Mouse (Mus musculus) layer of hippocampus, adult 18-20 months (tissue): ENCODE measurements around the gene Fbxo34. TPM values are rescaled to one million over a fixed set of nuclear protein-coding genes. Genes with fewer than 3 reads are reported as not detected.
A peak's percentile ranks its signal among the peaks of the same experiment; 100 is the strongest.

Source experiments
- DNase-seq, 2 experiments: peaks; one replicate each; pipeline ENCODE4 v3.0.0; 2022; ENCODE audit warnings: low spot score in 2 of 2
- total RNA-seq, 2 experiments: library from RNA; stranded (reverse); gene quantifications; 2 replicates each; pipeline ENCODE4 v1.2.3; 2021

Gene Fbxo34
- total RNA-seq, 2 experiments from 2014 or later, result 88.5 to 91.4 TPM

DNA sequence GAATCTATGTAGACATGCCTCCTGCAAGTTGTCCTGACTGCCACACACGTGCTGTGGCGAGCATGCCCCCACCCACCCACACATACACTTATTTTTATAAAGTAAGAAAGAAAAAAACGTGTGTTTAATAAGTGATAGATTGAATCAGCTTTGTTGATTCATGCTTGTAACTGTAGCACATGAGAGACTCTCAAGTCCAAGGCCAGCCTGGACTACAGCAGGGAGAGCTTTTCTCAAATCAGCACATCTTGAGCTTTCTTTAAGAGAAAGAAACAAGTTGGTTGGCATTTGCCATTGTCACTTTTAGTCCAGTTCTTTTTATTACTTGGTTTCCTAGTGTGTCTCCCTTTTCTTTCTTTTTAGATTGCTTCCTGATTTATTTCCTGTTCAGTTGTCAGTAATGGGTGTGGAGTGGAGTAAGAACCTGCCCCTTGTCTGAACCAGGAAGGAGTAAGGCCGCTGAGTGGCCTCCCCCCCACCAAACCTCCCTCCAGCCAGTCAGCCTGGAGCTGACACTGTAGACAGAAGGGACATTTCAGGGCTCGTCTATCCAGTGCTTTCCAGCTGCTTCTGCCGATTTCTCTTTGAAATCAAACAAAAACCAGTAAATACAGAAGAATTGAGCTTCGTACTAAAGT, 64.7 kb downstream of the Fbxo34 start:
- no peak for DNase-seq

DNA sequence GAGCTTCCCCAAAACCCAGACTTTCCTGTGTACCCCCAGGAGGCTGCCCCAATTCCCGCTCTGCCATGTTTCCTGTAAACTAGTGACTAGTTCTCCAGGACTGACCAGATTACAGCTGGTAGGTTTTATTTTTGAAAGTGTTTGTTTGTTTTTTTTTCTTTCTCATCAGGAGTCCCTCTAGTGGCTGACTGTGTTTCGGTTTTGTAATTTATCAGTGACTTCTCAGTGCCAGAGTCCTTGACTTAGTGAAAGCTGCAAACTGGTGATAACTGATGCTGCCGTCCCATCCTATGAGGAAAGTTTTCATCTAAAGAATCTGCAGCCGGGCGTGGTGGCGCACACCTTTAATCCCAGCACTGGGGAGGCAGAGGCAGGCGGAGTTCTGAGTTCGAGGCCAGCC, 65.4 kb downstream of the Fbxo34 start:
- DNase-seq, result no peak

DNA sequence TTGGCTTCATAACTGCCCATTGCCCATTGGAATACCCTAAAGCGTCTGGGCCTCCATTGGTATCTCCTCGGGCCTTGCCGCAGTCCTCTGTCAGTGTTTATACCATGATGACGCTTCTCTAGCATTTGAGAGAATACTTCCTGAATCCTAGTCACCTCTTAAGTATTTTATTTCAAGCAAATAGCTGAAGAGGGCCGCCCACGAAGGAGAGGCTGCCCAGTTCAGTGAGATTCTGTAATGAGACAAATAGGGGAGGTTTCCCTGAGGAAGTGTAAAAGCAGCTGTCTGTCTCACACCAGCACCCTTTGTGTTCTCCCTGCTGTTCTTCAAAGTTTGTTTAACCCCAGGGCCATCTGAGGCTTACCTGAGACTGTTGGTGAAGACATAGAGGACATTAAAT, 66.5 kb downstream of the Fbxo34 start:
- DNase-seq, result no peak

DNA sequence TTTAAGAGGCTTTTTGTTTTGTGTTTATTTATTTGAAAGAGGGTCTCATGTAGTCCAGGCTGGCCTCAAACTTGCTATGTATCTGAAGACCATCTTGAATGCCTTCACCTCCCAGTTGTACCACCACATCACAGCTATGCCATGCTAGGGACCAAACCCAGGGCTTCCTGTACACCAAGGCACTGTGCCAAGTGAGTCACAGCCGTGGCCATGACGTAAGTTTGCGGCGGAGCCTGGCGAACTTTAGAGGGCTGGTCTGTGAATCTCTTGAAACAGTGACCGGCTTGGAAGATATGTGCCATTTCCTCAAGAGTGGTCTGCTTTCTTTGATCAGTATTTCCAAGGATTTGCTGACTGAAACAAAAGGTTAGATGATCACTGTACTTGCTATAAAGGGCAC, 68.4 kb downstream of the Fbxo34 start:
- no peak for DNase-seq

DNA sequence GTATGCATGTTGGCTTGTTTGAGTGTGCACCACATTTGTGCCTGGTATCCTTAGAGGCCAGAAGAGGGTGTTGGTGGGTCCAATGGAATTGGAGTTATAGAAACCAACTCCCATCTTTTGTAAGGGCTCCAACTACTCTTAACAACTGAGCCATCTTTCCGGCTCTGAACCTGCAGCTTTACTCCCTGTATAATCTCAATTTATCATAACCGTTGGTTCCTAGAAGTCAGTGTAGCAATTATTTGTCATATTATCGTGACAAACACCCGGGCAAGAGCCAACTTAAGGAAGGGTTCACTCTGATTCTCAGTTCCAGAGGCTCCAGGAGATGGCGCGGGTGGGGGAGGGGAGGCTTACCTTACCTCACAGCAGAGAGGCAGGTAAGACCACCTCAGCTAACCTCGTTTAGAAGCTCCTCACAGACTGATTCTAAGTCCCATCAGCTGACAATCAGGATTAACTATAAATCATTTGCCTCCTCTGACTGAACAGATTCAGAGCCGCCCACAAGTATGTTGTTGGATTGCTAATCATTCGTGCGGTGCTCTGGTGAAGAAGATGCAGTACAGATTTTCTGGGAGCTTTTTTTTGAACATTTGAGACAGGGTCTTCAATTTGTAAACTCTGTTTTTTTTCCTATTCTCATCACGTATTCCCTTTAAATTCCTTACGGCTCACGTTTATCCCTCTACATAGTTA, 70.7 kb downstream of the Fbxo34 start:
- peak in 1 of 2 experiments; percentile 63 for DNase-seq

DNA sequence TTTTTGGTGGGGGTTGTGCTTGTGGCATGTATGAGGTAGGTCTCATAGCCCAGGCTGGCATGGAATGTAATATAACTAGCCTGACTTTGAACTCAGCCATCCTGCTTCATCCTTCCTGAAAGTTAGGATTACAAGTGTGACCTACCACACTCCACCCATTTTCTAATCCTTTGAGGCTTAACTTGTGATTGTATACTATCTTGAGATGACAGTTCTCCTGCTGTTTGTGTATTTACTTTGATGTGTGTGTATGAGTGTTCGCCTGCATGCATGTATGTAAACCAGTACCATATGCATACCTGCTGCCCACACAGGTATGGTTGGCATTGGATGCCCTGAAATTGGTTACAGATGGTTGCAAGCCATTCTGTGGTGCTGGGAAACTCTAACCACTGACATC, 71.4 kb downstream of the Fbxo34 start:
- no peak for DNase-seq

DNA sequence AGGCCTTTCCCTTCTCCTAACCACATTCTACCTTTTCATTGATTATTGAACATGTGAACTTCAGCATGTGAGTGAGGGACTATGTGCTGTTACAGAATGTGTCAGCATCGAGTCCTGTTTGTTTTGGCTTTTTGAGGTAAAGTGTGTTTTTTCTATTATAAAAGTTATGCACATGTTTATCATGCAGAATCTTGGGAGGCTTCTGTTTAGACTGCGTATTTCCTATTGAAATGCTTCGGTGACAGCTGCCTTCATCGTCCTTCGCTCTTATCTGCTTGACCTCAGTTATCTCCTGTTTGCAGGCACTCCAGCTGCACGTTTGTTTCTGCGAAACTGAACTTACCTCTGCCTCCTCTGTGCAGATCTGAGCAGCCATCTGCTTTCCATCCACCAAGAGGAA, 72.1 kb downstream of the Fbxo34 start:
- no peak for DNase-seq

DNA sequence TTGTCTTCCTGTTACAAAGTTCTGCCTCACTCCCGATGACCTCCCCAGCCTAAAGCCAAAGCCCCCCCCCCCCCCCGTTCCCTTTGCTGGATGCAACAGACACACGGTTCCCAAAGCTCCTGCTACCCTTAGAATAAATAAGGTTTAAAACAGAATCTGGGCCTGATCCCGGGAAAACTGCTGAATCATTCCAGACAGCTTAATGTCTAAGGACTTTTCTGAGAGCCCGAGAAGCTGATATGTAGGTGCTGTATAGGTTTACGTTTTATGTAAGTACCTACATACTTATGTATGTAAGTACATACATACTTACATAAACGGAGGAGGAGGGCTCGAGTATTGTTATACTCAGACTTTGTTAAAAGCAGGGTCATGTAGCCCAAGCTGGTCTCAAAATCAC, 75.2 kb downstream of the Fbxo34 start:
- DNase-seq, result no peak

DNA sequence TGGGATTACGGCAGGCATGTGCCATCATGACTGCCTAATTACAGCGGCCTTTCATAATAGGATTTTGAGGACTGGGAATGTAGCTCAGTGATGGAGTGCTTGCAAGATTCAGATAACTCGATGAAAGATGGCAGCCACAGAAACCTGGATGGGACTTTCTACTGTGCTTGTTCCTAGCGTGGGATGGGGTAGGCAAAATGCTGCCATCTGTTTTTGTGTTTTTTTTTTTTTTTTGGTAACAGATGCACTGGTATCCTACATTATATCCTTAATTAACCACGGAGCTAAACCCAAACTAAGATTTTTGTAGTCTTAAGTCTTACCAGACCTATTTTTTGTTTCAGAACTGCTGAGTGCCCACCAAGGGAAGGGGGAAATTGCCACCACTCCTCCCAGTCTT, 75.6 kb downstream of the Fbxo34 start:
- DNase-seq, result peak in 1 of 2 experiments; percentile 72

DNA sequence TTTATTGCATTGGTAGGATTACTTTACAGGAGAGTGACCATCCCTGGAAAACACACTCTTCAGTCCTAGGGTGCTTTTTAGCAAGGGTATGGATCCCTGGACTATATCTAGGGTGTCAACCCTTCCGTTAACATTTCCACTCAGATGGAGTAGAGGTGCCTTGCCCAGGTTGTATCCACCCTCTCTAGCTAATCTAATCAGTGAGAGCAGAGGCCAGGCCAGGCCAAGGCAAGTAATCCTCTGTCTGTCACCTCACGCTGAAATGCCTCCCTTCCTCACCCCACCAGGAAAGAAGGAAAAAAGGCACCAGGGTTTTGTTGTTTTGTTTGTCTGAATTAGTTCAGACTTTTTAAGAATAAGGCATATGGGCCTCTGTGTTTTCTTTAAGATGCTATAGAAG, 77.6 kb downstream of the Fbxo34 start:
- DNase-seq, result no peak

DNA sequence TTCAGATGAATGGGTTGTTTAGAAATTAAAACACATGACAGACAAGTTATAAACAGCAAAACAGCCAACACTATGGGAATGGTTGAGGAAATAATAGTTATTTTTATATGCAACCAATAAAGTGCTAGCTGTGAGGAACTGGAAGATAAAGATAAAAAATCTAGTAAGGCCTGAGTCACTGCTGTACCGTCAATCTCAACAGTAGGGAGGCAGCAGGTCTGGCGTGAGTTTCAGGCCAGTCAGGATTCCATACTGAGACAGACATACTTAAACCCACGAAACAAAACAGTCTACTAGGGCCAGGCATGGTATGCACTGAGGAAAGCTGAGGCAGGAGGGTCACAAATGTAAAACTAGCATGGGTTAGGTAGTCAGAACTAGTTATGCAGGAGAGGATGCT, 78.1 kb downstream of the Fbxo34 start:
- no peak for DNase-seq

DNA sequence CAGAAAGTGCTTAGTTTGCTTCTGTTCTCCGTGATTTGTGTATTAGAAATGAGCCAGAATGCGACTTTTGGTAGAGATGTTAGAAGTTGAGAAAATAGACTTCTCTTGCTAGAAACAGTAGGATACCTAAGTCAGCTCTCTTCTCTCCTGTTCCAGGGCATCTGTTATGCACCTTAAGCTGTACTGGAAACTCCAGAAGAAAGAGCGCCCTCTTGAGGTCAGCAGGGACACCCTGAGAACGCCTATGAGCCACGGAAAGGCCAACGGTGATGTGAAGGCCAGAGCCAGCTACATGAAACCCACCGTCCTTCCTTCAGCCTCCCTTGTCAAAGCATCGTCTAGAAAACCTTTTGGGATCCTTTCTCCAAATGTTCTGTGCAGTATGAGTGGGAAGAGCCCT, 78.8 kb downstream of the Fbxo34 start:
- DNase-seq, result peak in 1 of 2 experiments; percentile 82

DNA sequence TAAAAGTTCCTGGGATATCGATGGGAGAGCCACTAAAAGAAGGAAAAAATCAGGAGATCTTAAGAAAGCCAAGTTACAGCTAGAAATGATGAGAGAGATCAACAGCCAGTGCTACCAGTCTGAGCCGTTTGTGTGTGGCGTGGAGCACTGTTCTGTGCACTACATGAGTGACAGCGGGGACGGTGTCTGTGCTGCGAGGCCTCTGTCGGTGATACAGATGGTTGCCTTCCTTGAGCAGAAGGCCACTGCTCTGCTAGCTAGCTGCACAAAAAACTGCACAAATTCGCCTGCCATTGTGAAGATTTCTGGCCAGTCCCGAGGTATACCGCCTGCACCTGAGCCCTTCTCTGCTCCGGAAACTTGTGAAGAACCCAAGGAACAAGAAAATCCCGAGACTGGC, 79.4 kb downstream of the Fbxo34 start:
- peak in 1 of 2 experiments; percentile 76 for DNase-seq

DNA sequence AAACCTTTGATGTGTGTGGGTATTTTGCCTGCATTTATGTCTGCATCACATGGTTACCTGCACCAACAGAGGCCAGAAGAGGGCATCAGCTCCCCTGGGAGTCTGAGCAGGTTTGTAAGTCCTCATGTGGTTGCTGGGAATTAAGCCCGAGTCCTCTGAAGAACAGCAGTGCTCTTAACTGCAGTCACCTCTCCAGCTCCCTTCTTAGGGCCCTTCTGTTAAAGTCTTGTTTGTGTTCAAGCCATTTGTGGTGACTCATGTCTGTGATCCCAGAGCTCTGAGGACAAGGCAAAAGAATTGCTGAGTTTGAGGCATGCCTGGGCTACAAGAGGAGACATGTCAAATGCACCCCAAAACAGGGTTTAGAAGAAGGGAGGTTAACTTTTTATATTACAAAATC, 82.3 kb downstream of the Fbxo34 start:
- DNase-seq, result no peak

DNA sequence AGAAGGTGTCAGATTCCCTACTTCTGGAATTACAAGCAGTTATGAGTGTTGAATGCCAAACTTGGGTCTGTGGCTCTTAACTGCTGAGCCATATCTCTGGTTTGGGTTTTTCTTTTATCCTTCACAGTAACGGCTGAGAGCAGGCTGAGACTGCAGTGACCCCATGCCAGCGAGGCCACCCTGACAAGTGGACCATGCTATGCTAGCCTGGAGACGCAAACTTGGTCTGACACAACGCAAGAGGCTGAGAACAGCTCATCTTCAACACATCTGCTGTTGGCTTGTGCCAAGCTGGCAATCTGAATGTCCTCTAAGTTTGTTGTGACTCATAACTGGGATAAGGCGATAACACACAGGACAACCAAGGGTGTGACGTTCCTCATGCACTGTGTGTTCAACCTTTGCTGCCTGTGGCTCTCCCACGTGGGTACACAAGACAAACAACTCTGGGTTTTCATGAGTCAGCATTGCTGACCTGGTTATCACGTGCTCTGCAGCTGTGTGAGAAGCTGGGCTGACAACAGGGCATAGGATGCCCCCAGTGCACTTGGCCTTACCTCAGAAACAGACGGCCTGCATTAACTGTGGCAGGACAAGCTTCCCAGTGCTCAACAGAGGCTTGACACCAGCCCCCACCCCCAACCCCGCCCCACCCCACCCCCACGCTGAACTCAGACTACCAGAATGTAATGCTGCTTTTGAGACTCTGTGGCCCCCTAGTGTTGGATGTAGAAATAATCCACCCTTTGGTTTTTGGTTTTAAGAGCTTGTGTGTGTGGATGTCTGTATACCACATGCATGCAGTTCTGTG, 83.3 kb downstream of the Fbxo34 start:
- DNase-seq, result peak in 1 of 2 experiments; percentile 78

DNA sequence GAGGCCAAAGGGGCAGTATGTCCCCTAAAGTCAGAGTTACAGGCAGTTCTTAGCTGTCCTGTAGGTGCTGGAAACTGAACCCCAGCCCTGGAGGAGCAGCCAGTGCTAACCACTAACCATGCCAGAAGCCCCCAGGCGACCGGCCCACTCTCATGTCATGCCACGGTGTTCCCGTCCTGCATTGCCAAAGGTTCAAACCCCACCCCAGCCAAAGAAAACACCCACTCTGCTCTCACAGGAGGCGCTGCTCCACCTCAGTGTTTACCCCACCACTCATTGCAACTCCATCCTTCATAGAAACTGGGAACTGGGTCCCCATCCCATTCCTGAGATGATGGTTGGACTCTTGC, 83.9 kb downstream of the Fbxo34 start:
- DNase-seq, result no peak

DNA sequence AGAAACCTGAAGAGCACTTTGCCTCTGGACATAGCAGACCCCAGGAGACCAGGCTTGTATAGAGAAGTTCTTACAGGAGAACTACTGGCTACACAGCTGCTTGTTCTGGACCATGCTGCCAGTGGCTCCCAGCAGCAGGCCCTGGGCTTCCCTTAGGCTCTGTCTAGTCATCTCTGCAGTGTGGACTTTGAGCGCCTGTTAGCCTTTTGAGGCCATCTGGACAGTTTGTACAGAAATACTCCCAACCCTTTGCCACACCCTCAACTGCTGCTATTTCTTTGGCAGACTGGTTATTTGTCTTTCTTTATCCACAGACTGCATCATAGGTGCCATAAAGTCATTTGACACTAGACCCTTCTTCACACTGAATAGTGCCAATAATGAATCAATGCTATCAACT, 84.9 kb downstream of the Fbxo34 start:
- DNase-seq, result no peak

DNA sequence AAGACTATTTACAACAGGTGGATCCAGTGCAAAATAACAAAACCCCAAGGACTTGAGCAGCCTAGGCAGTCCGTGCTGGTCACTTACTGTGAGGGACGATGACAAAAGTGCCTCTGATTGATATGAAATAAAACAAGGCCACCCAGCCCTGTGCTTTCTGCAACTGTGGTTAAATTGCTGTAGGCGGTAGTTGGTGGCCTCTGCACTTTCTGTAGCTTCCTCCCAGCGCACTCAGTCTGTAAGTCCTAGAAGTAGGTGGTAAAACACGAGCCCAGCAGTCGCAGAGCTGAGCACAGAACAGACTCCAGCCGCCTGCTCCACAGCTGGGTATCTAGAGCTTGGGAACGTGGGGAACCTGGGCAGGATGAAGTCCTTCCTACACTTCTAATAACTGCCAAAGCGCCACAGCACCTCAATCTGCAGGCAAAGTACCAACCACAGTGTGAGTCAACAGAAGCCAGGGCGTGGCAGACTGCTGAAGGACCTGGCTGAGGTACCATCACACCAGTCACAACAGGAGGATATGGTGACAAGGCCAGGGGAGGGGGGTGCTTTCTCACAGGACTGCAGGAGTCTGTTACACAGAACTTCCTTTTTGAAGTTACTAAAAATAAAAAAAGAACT, 91.2 kb downstream of the Fbxo34 start:
- no peak for DNase-seq

DNA sequence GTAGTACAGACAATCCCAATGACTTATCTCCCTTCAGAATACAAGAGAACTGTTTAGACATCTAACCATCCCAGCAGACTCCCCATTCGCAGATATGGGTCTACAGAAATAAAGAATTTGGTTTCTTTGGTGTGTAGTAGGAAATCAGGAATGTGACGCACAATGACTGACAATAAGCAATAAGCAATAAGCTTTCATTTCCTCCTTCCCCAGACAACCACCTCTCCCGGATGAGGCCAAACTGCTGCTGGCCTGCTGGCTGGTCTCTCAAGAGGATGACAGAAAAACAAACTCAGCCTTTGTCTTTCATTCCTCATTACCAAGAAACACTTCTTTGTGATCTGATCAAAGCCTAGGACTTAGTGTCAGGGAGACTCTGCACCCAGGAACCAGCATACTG, 92.1 kb downstream of the Fbxo34 start:
- DNase-seq, result no peak

DNA sequence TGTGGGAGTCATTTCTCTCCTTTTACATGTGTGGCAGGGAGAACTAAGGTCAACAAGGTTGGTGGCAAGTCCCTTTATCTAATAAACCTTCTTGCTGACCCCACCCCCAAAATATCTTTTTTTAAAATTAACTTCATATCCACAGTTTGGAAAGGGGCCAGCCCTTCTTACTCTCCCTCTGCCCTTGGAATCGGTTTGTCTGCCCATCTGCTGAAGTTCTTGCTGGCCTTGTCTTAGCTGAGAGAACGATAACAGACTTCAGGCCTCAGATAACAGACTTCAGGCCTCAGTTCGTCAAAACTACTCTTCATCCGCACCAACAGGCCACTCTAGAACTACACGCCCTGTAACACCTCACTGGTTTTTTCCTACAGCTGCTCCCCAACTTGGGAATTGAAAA, 94.1 kb downstream of the Fbxo34 start:
- DNase-seq, result no peak

DNA sequence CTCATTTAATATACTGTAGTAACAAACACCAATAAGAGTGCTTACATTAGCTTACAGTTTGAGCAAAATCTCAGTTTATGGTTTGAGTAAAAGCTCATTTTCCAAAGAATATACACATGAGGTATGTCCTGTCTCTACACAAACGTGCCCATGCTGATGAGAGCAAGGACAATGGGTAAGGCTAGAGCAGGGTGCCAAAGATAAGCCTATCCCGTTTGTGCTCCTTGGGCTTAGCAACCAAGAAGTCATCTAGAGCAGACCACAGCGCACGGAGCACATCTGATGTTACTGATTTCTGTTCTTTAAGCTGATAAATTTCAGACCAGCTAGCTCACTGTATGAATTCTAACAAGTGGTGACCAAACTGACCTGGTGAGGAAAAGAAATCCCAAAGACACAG, 94.7 kb downstream of the Fbxo34 start:
- DNase-seq, result no peak

DNA sequence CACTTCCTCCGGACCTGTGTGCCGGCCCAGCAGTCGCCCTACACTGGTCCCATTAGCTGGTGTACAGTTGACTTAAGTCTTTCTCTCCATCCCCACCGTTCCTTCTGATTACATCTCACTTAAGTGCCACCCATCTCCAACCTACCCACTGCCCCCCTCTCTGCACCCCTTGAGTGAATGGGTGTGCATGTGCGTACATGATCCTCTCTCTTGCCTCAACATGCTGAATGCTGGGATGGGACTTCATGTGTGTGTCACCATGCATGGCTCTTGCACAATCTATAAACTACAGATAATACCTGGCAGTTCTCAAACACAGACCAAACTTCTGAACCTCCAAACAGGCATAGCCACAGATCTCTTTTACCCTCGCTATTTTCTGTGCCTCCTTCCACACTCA, 101.4 kb downstream of the Fbxo34 start:
- DNase-seq, result no peak
